Mouse (Mus musculus) MEL (cell line): ENCODE measurements around the gene Hoxc6.

ENCODE experiments used
- CTCF ChIP-seq, 3 experiments: IDR thresholded peaks in 2 of 3; conservative IDR thresholded peaks in 1 of 3; 2 replicates each; pipeline ENCODE4 v1.5.1; 2011 to 2012; ENCODE audit warnings: low read length in 3 of 3, low read depth in 2 of 3, mild to moderate bottlenecking in 2 of 3, improper control_type of control experiment in 1 of 3, inconsistent platforms in 1 of 3, mixed read lengths in 1 of 3, moderate library complexity in 1 of 3; ENCODE audit not compliant: control insufficient read depth in 1 of 3, insufficient read depth in 1 of 3, poor library complexity in 1 of 3, severe bottlenecking in 1 of 3
- E2F4 ChIP-seq: IDR thresholded peaks from 2 replicates; pipeline ENCODE4 v1.6.1; 2011; ENCODE audit warnings: low read depth, low read length, improper control_type of control experiment, borderline replicate concordance
- GATA1 ChIP-seq: IDR thresholded peaks from 2 replicates; pipeline ENCODE4 v1.6.1; 2011; ENCODE audit warnings: low read depth, low read length, improper control_type of control experiment
- HCFC1 ChIP-seq: IDR thresholded peaks from 2 replicates; pipeline ENCODE4 v1.6.1; 2012; ENCODE audit warnings: low read depth, mild to moderate bottlenecking, inconsistent platforms, low read length, improper control_type of control experiment, moderate library complexity
- JUND ChIP-seq: IDR thresholded peaks from 2 replicates; pipeline ENCODE4 v1.6.1; 2011; ENCODE audit warnings: low read depth, mild to moderate bottlenecking, improper control_type of control experiment, low read length
- MAX ChIP-seq: IDR thresholded peaks from 2 replicates; pipeline ENCODE4 v1.6.1; 2011; ENCODE audit warnings: low read length, improper control_type of control experiment
- MYC ChIP-seq: IDR thresholded peaks from 2 replicates; pipeline ENCODE4 v1.6.1; 2011; ENCODE audit warnings: low read depth, mild to moderate bottlenecking, low read length, improper control_type of control experiment, moderate library complexity
- NRF1 ChIP-seq: IDR thresholded peaks from 2 replicates; pipeline ENCODE4 v1.6.1; 2014; ENCODE audit warnings: low read depth, mild to moderate bottlenecking, inconsistent platforms, low read length, improper control_type of control experiment, moderate library complexity; ENCODE audit not compliant: poor library complexity, insufficient read depth, severe bottlenecking
- POLR2A ChIP-seq, 2 experiments: IDR thresholded peaks; 2 replicates each; pipeline ENCODE4 v1.6.1; 2011 to 2012; ENCODE audit warnings: low read length in 2 of 2, mild to moderate bottlenecking in 2 of 2, control low read depth in 1 of 2, improper control_type of control experiment in 1 of 2, low read depth in 1 of 2, moderate library complexity in 1 of 2; ENCODE audit not compliant: control insufficient read depth in 1 of 2, insufficient read depth in 1 of 2, poor library complexity in 1 of 2
- POLR2AphosphoS5 ChIP-seq: IDR thresholded peaks from 2 replicates; pipeline ENCODE4 v1.6.1; 2012; ENCODE audit warnings: low read depth, borderline replicate concordance, mild to moderate bottlenecking, inconsistent platforms, low read length, moderate library complexity, mixed read lengths
- RAD21 ChIP-seq: IDR thresholded peaks from 2 replicates; pipeline ENCODE4 v1.6.1; 2011; ENCODE audit warnings: mild to moderate bottlenecking, low read depth, low read length, improper control_type of control experiment
- UBTF ChIP-seq: IDR thresholded peaks from 2 replicates; pipeline ENCODE4 v1.6.1; 2012; ENCODE audit warnings: low read depth, mild to moderate bottlenecking, inconsistent platforms, low read length, improper control_type of control experiment, moderate library complexity, borderline replicate concordance; ENCODE audit not compliant: insufficient read depth
- USF1 ChIP-seq: IDR thresholded peaks from 2 replicates; pipeline ENCODE4 v1.6.1; 2014; ENCODE audit warnings: low read depth, mild to moderate bottlenecking, inconsistent platforms, low read length, improper control_type of control experiment, moderate library complexity

GRCm38 (mm10) chr15:102976631-102977422 is 21.2 kb upstream of the Hoxc6 start:
- TF ChIP-seq CTCF (IDR thresholded peaks at IDR 0.05 in 2 of 3, conservative IDR thresholded peaks at IDR 0.05 in 1 of 3; ENCODE audit: control insufficient read depth in 1 of 3, insufficient read depth in 1 of 3, low read depth in 2 of 3, low read length in 3 of 3, poor library complexity in 1 of 3, severe bottlenecking in 1 of 3) (no peak), NRF1 (peak; percentile 55; the same call in 1 of the 2 replicates), POLR2A (IDR thresholded peaks at IDR 0.05; ENCODE audit: control insufficient read depth in 1 of 2, insufficient read depth in 1 of 2, low read depth in 1 of 2, low read length in 2 of 2, poor library complexity in 1 of 2) (peak; percentile 71 to 78), MAX (peak; percentile 52; the same call in 1 of the 2 replicates), UBTF (peak; percentile 97), GATA1 (no peak), RAD21 (no peak), USF1 (no peak), HCFC1 (peak; percentile 69), POLR2AphosphoS5 (no peak), JUND (no peak), E2F4 (no peak), MYC (no peak)
